Mouse (Mus musculus): Measurements from ENCODE around the gene Parva.

Gene Parva

GRCm38 (mm10) chr7:112602966-112603365, 175.7 kb downstream of the Parva start:
- DNase-seq (ENCODE audit: low read depth): no peak

DNA sequence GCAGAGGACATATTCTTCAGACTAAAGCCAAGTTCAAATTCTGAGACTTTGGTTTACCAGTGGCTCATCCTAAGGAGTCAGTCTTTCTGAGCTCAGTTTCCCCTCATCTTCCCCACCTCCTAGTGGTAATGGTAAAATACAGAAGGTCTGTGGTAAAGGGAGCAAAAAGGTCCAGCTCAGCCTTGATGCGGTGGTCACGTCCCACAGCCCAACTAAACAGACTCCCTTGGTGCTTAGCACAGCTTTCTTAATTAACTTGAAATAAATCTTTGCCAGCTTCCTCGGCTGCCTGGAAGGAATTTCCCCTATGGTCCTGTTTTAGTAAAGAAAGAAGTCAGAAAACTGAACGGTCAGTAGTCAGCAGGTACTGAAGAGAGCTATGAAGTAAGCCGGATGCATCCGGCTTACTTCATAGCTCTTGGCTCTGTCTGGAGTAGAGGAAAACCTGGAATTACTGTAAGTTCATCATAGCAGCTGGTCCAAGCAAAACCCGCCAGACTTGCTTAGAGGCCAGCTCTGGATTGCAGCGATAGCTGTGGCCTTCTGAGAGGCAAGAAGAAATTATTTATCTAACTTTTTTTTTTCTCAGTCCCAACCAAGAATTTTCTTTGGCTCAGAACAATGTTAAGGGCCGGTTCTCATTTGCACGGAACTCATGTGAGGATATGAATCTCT, 176.3 kb downstream of the Parva start:
- DNase-seq (ENCODE audit: low read depth): no peak

GRCm38 (mm10) chr7:112604209-112604608, 176.9 kb downstream of the Parva start:
- no peak for DNase-seq (ENCODE audit: low read depth)

DNA sequence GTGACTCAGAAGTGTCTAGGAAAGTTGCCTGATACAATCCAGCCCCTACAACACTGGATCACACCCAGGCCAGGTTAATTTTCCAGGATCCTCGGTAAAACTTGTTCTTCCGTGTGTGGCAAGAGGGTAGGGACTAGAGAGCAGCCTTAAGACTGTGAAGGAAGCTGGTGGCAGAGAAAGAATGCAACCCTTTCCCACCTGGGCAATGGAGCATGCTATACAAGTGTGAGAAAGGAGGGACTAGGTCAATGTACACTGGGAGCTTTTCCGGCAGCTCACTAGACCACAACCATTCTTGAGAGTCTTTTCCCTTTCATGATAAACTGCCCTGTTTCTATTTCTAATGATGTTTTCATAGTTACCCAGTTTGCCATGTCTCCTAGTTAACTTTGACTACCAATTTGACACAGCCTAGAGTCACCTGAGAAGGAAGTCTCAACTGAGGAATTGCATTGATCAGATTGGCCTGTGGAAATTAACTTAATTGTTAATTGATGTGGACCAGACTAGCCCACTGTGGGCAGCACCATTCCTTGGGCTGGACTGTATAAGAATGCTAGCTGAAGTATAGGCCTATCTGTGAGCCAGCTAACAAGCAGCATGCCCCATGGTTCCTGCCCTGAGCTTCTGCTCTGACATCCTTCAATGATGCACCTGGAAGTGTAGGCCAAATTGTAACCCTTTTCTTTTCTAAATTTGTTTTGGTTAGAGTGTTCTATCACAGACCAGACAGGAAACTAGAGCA, 186.9 kb downstream of the Parva start:
- no peak for DNase-seq (ENCODE audit: low read depth)

DNA sequence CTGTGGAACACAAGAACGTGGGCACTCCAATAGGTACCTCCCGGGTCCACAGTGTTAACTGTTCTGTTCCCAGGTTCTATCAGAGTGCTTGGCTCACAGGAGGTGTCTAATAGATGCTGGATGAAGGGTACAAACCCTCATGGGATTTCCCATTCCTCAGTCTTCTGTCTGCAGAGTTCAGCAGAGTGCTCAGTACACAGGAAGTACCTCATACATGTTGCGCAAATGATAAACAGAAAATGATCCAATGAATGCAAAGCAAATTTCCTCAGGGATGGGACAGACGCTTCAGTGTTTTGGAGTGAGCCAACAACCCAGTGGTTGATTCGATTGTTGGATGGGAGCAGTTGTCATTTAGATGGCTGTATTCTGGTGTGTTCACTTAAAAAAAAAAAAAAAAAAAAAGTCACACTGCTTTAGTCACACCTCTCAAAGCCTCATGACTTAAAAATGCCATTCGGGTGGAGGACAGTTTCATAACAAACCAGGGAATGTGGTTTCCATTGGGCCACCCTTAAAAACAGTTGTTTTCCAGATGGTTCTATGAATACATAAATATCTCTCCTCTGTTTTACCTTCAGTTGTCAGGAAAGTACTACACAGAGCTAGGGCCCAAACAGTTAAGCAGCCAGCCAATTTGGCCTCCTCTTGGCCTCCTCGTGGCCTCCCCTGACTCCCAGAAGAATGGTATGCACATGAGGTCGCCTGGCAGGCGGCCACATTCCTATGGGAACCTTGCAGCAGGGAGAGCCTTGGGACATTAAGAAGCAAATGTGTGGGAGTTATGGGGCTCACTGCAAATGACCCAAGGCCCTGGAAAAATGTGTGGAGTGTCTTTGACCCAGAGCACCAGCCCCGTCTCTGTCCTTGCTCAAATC, 187.7 kb downstream of the Parva start:
- DNase-seq (ENCODE audit: low read depth): no peak

GRCm38 (mm10) chr7:112620322-112621179, 193.2 kb downstream of the Parva start:
- DNase-seq (ENCODE audit: low read depth): no peak

DNA sequence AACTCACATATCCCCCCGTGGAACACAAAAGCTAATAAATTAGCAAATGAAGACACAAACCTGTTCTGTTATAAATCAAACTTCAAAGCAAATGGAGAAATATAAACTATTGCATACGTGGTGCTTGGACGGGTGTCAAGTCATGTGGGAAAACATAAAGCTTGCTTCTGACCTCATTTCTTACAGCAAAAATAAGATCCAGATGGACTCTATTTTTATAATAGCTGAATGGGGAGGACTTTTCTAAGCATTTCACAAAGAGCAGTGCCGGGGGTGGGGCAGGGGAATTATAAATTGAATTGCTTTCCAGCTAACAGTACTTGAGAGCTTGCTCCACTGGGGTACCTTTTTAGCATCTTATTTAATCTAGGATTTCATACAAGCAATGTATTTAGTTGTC, 200.2 kb downstream of the Parva start:
- DNase-seq (ENCODE audit: low read depth): no peak

- no peak for DNase-seq (ENCODE audit: low read depth)
These were observed 207.4 kb downstream of the Parva start for GRCm38 (mm10) chr7:112634505-112635213.

DNA sequence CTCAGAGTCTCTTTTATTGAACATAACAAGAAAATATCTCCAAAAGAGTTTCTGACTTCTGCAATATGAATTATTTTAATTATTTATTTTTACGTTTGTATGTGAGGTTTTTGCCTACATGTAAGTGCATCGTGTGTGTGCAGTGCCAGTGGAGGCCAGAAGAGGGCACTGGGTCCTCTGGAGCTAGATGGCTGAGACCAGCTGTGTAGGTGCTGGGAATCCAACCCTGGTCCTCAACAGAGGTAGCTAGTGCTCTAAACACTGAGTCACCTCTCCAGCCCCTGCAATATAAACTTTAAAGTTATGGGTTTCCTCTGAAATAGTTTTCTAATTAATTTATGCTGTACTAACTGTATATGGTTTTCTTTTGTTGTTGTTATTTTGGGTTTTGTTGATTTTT, 208.6 kb downstream of the Parva start:
- no peak for DNase-seq (ENCODE audit: low read depth)
